Mouse (Mus musculus): ENCODE data around the gene Adora2a. TPM values are rescaled to one million over a fixed set of nuclear protein-coding genes. Genes with fewer than 3 reads are reported as not detected.

Gene Adora2a
- total and polyA plus RNA-seq, 3 experiments, result 0.04 TPM; not detected in 2

- Histone ChIP-seq H3K36me3 (ENCODE audit: control insufficient read depth in 1 of 2, insufficient read depth in 2 of 2, low read length in 2 of 2) (no peaks in the 10 kb centered on the region), H3K27me3 (ENCODE audit: control insufficient read depth in 1 of 2, insufficient read depth in 2 of 2, low read length in 2 of 2) (no peaks in the 10 kb centered on the region), H3K9me3 (replicated peaks; ENCODE audit: insufficient read depth, low read length) (no peaks in the 10 kb centered on the region), H3K79me2 (ENCODE audit: control insufficient read depth, insufficient read depth, low read length, poor library complexity) (no peaks in the 10 kb centered on the region), H3K4me1 (ENCODE audit: control insufficient read depth in 1 of 2, insufficient read depth in 2 of 2, low read length in 2 of 2) (no peaks in the 10 kb centered on the region), H3K4me3 (ENCODE audit: control insufficient read depth in 1 of 2, insufficient read depth in 1 of 2, low read depth in 2 of 2, low read length in 2 of 2) (no peak overlapping the region), H3K27ac (ENCODE audit: control insufficient read depth, low read depth, low read length) (no peak overlapping the region), H3K9ac (ENCODE audit: control insufficient read depth, low read depth, low read length, poor library complexity, severe bottlenecking) (no peak overlapping the region)
- no peak for DNase-seq (ENCODE audit: low read depth, low spot score)
- TF ChIP-seq TCF12 (IDR thresholded peaks at IDR 0.05; ENCODE audit: low read depth, low read length) (no peak), ZKSCAN1 (IDR thresholded peaks at IDR 0.05; ENCODE audit: low read depth, low read length) (no peak), RCOR1 (IDR thresholded peaks at IDR 0.05; ENCODE audit: low read depth, low read length) (no peak), ZC3H11A (IDR thresholded peaks at IDR 0.05; ENCODE audit: low read depth, low read length) (no peak), KAT2A (conservative IDR thresholded peaks at IDR 0.05; ENCODE audit: low read depth, low read length) (no peak)
These were observed 3.6 kb downstream of the Adora2a start for GRCm38 (mm10) chr10:75320321-75320720.

- TF ChIP-seq MXI1 (IDR thresholded peaks at IDR 0.05; ENCODE audit: low read depth, low read length), result no peak
- no peak for TF ChIP-seq POLR2AphosphoS2 (IDR thresholded peaks at IDR 0.05; ENCODE audit: low read length)
- no peak for TF ChIP-seq EP300 (IDR thresholded peaks at IDR 0.05; ENCODE audit: low read depth in 1 of 2, low read length in 2 of 2)
- TF ChIP-seq ZKSCAN1 (IDR thresholded peaks at IDR 0.05; ENCODE audit: low read depth, low read length), result no peak
- TF ChIP-seq UBTF (IDR thresholded peaks at IDR 0.05; ENCODE audit: borderline replicate concordance, insufficient read depth, low read depth, low read length), result no peak
- no peak for TF ChIP-seq USF1 (IDR thresholded peaks at IDR 0.05; ENCODE audit: low read depth, low read length)
- no peak for TF ChIP-seq RAD21 (IDR thresholded peaks at IDR 0.05; ENCODE audit: low read depth, low read length)
- TF ChIP-seq NRF1 (IDR thresholded peaks at IDR 0.05; ENCODE audit: insufficient read depth, low read depth, low read length, poor library complexity, severe bottlenecking), result no peak
- no peak for TF ChIP-seq BHLHE40 (IDR thresholded peaks at IDR 0.05; ENCODE audit: borderline replicate concordance, low read depth, low read length)
- TF ChIP-seq MEF2A (IDR thresholded peaks at IDR 0.05; ENCODE audit: extremely low read depth, insufficient replicate concordance, low read depth, low read length, poor library complexity, severe bottlenecking), result no peak
- no peak for TF ChIP-seq KAT2A (conservative IDR thresholded peaks at IDR 0.05; ENCODE audit: low read depth, low read length)
- no peak for TF ChIP-seq TBP (IDR thresholded peaks at IDR 0.05; ENCODE audit: low read depth, low read length)
- TF ChIP-seq GATA1 (IDR thresholded peaks at IDR 0.05; ENCODE audit: low read depth, low read length), result no peak
- TF ChIP-seq CHD2 (IDR thresholded peaks at IDR 0.05; ENCODE audit: low read length), result no peak
- no peak for TF ChIP-seq NELFE (IDR thresholded peaks at IDR 0.05; ENCODE audit: low read depth, low read length)
- TF ChIP-seq ZC3H11A (IDR thresholded peaks at IDR 0.05; ENCODE audit: low read depth, low read length), result no peak
- no peak for TF ChIP-seq HCFC1 (IDR thresholded peaks at IDR 0.05; ENCODE audit: low read depth, low read length)
- no peak for TF ChIP-seq RCOR1 (IDR thresholded peaks at IDR 0.05; ENCODE audit: low read depth, low read length)
- H3K9me3 ChIP-seq (replicated peaks; ENCODE audit: insufficient read depth, low read length), result no peaks in the 10 kb centered on the region
- no peak overlapping the region for H3K27ac ChIP-seq (ENCODE audit: control insufficient read depth, low read depth, low read length)
- H3K4me1 ChIP-seq (ENCODE audit: control insufficient read depth in 1 of 2, insufficient read depth in 2 of 2, low read length in 2 of 2), result no peaks in the 10 kb centered on the region
- H3K27me3 ChIP-seq (ENCODE audit: control insufficient read depth in 1 of 2, insufficient read depth in 2 of 2, low read length in 2 of 2), result no peaks in the 10 kb centered on the region
- no peak for DNase-seq (ENCODE audit: low read depth, low spot score)
- H3K9ac ChIP-seq (ENCODE audit: control insufficient read depth, low read depth, low read length, poor library complexity, severe bottlenecking), result no peak overlapping the region
- no peak overlapping the region for H3K4me3 ChIP-seq (ENCODE audit: control insufficient read depth in 1 of 2, insufficient read depth in 1 of 2, low read depth in 2 of 2, low read length in 2 of 2)
- H3K36me3 ChIP-seq (ENCODE audit: control insufficient read depth in 1 of 2, insufficient read depth in 2 of 2, low read length in 2 of 2), result no peaks in the 10 kb centered on the region
- no peaks in the 10 kb centered on the region for H3K79me2 ChIP-seq (ENCODE audit: control insufficient read depth, insufficient read depth, low read length, poor library complexity)
These were observed 6.3 kb downstream of the Adora2a start for GRCm38 (mm10) chr10:75322966-75323365.
